Mouse (Mus musculus) E14TG2a.4 (cell line): ENCODE data around the gene Alk.

Experiments
- CTCF ChIP-seq: conservative IDR thresholded peaks from 2 replicates; pipeline ENCODE4 v1.5.1; 2014; ENCODE audit warnings: low read length
- NANOG ChIP-seq: IDR thresholded peaks from 2 replicates; pipeline ENCODE4 v1.6.1; 2014; ENCODE audit warnings: borderline replicate concordance, low read length, mixed read lengths
- POU5F1 ChIP-seq: IDR thresholded peaks from 2 replicates; pipeline ENCODE4 v1.6.1; 2014; ENCODE audit warnings: low read length, borderline replicate concordance

DNA sequence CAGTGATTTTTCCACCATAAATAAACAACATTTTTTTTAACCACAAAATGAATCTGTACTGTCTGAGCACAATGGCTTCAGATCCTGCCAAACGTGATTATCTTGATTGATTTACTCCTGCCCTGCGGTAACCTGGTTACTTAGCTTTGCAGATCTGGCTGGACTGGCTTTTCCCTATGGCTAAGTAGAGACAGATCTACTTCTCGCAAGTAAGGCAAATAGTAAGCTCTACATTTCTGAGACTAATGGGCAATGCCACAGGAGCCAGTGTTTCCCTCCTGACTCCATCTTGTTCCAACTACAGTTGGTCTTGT is 311.2 kb downstream of the Alk start:
- no peak for TF ChIP-seq CTCF
- TF ChIP-seq POU5F1, result no peak
- TF ChIP-seq NANOG, result no peak
